9 mouse cellular contexts compared by ENCODE assay signal in genomic region chr2:181457831-181458230, GRCm38 (mm10). TPM values are rescaled to one million over a fixed set of nuclear protein-coding genes. Genes with fewer than 3 reads are reported as not detected.
DNase-seq lines count a peak whose midpoint lies in the region; ATAC-seq and TF ChIP-seq lines count a peak whose summit lies in the region.
"Had no signal": no experiment of that assay in that cellular context is flagged by ENCODE, and none has a peak within 500 bp of the region (broad histone marks: within the 10 kb centered on the region; RNA-seq: fewer than 3 reads in every experiment).

No protein-coding gene starts in this region.

- no peak overlapping the region for H3K27ac ChIP-seq in neural tube, embryonic 11.5 days (ENCODE audit: low read depth, low read length)
- no peak overlapping the region for H3K27ac ChIP-seq in hindbrain, postnatal 0 days

- whole genome bisulfite sequencing in neural tube, embryonic 11.5 days, result 4% methylated on average over 15 of the region's 15 CpGs
- WGBS in hindbrain, postnatal 0 days, result 1% methylated on average over 15 of the region's 15 CpGs

- TF ChIP-seq CTCF in hindbrain, postnatal 0 days (IDR thresholded peaks at IDR 0.05; ENCODE audit: low read depth), result no peak

- DNase-seq in adrenal gland, postnatal 14 days, result peak; percentile 61
- DNase-seq in adrenal gland, adult 18-20 months (ENCODE audit: low spot score in 2 of 2), result no peak
- no peak for DNase-seq in neural tube, embryonic 11.5 days (ENCODE audit: low spot score)
- no peak for DNase-seq in neural tube, embryonic 10.5 days (ENCODE audit: extremely low spot score, low spot score)
- DNase-seq in hindbrain, postnatal 0 days (ENCODE audit: low spot score), result peak; percentile 39
- DNase-seq in mesoderm, embryonic 11.5 days (ENCODE audit: low read depth, low spot score), result peak; percentile 12
- DNase-seq in ovary, postnatal 10 days (ENCODE audit: low spot score), result no peak

- no peak for ATAC-seq in neural tube, embryonic 11.5 days (ENCODE audit: insufficient read depth, low FRiP score, low TSS enrichment)
- ATAC-seq in hindbrain, postnatal 0 days, result no peak
- no peak for ATAC-seq in megakaryocyte progenitor cell, adult 5-6 weeks (replicated peaks; ENCODE audit: poor library complexity)

- H3K9ac ChIP-seq in neural tube, embryonic 11.5 days (ENCODE audit: low read length), result no peak overlapping the region
- peak overlapping the region; percentile 91; the same call in 1 of the 2 replicates for H3K9ac ChIP-seq in hindbrain, postnatal 0 days (replicated peaks; ENCODE audit: low read length)

- H3K4me1 ChIP-seq in neural tube, embryonic 11.5 days (ENCODE audit: control insufficient read depth, insufficient read depth, low read length), result peaks cover 7% of the 10 kb centered on the region
- 0 out of 2 replicates have a peak, but pooled peaks cover 9% of the 10 kb centered on the region for H3K4me1 ChIP-seq in hindbrain, postnatal 0 days (ENCODE audit: insufficient read depth, low read length)

- no peaks in the 10 kb centered on the region for H3K9me3 ChIP-seq in neural tube, embryonic 11.5 days (ENCODE audit: control insufficient read depth, low read length)
- H3K9me3 ChIP-seq in hindbrain, postnatal 0 days (ENCODE audit: low read length), result no peaks in the 10 kb centered on the region

- H3K36me3 ChIP-seq in neural tube, embryonic 11.5 days (ENCODE audit: control insufficient read depth, insufficient read depth, low read length), result no peaks in the 10 kb centered on the region
- H3K36me3 ChIP-seq in hindbrain, postnatal 0 days (ENCODE audit: insufficient read depth, low read length), result no peaks in the 10 kb centered on the region

- H3K27me3 ChIP-seq in neural tube, embryonic 11.5 days (ENCODE audit: control insufficient read depth, insufficient read depth, low read length), result no peaks in the 10 kb centered on the region
- no peaks in the 10 kb centered on the region for H3K27me3 ChIP-seq in hindbrain, postnatal 0 days (ENCODE audit: insufficient read depth, low read length)

- H3K4me3 ChIP-seq in neural tube, embryonic 11.5 days (ENCODE audit: low read depth, low read length), result peak overlapping the region; percentile 97
- H3K4me3 ChIP-seq in hindbrain, postnatal 0 days (ENCODE audit: low read length), result peak overlapping the region; percentile 95

- H3K4me2 ChIP-seq in neural tube, embryonic 11.5 days (ENCODE audit: low read depth), result peak overlapping the region; percentile 99
- peak overlapping the region; percentile 97 for H3K4me2 ChIP-seq in hindbrain, postnatal 0 days (ENCODE audit: low read depth, low read length)

RNA-seq across cellular contexts. Expression of gene Zbtb46, which starts 1.4 kb away (rescaled TPM):
- 17.8 and 20.0 TPM in 2 replicates for total RNA-seq in adrenal gland, postnatal 14 days (2021)
- 10 to 100 TPM; 12.0 to 16.2 TPM for total RNA-seq in adrenal gland, adult 18-20 months (2021)
- polyA plus RNA-seq in neural tube, embryonic 11.5 days (2014; fragmentation: Nextera tagmentation; extraction: Ambion mirVana), result 20.2 and 21.9 TPM in 2 replicates
- 29.0 and 33.0 TPM in 2 replicates for total RNA-seq in hindbrain, postnatal 0 days (2014; rRNA removed)
- polyA plus RNA-seq in hindbrain, postnatal 0 days (2015; fragmentation: Nextera tagmentation; extraction: Ambion mirVana), result 17.0 and 19.2 TPM in 2 replicates
- total RNA-seq in megakaryocyte progenitor cell, adult 5-6 weeks (2015), result 1.2 and 1.8 TPM in 2 replicates
- 1.9 and 5.4 TPM in 2 replicates for total RNA-seq in megakaryocyte progenitor cell, adult 5-6 weeks (2017)

RNA-seq across cellular contexts. Expression of gene Abhd16b, which starts 35.2 kb away (rescaled TPM):
- total RNA-seq in adrenal gland, postnatal 14 days (2021), result not detected in 2 replicates
- total RNA-seq in adrenal gland, adult 18-20 months (2021), result not detected
- 0.22 TPM in 1 of 2 replicates, not detected in the other for polyA plus RNA-seq in neural tube, embryonic 11.5 days (2014; fragmentation: Nextera tagmentation; extraction: Ambion mirVana)
- not detected in 2 replicates for total RNA-seq in hindbrain, postnatal 0 days (2014; rRNA removed)
- polyA plus RNA-seq in hindbrain, postnatal 0 days (2015; fragmentation: Nextera tagmentation; extraction: Ambion mirVana), result 0.08 TPM in 1 of 2 replicates, not detected in the other
- total RNA-seq in megakaryocyte progenitor cell, adult 5-6 weeks (2015), result not detected in 2 replicates
- not detected in 2 replicates for total RNA-seq in megakaryocyte progenitor cell, adult 5-6 weeks (2017)
- total RNA-seq: common myeloid progenitor, adult 5-6 weeks had no signal

RNA-seq across cellular contexts. Expression of gene Tpd52l2, which starts 39.1 kb away (rescaled TPM):
- 109 and 114 TPM in 2 replicates for total RNA-seq in adrenal gland, postnatal 14 days (2021)
- 100 to 1,000 TPM in 1 of 2 experiments, 10 to 100 TPM in 1; 96.6 to 100 TPM for total RNA-seq in adrenal gland, adult 18-20 months (2021)
- polyA plus RNA-seq in neural tube, embryonic 11.5 days (2014; fragmentation: Nextera tagmentation; extraction: Ambion mirVana), result 141 and 142 TPM in 2 replicates
- total RNA-seq in hindbrain, postnatal 0 days (2014; rRNA removed), result 52.2 and 92.5 TPM in 2 replicates
- 127 and 128 TPM in 2 replicates for polyA plus RNA-seq in hindbrain, postnatal 0 days (2015; fragmentation: Nextera tagmentation; extraction: Ambion mirVana)
- 47.1 and 60.0 TPM in 2 replicates for total RNA-seq in megakaryocyte progenitor cell, adult 5-6 weeks (2015)
- total RNA-seq in megakaryocyte progenitor cell, adult 5-6 weeks (2017), result 99.2 and 119 TPM in 2 replicates

Comparison
In these comparisons a context has a peak if more than half of its experiments do, and no peak if none do; other contexts are left out.
1. DNase-seq: peak in adrenal gland, postnatal 14 days (single experiment), hindbrain, postnatal 0 days (single experiment) and mesoderm, embryonic 11.5 days (single experiment); none in adrenal gland, adult 18-20 months (0 of 2), neural tube, embryonic 11.5 days (single experiment), neural tube, embryonic 10.5 days (single experiment) and ovary, postnatal 10 days (single experiment).